Mouse (Mus musculus) embryonic facial prominence, embryonic 10.5 days (tissue): ENCODE data around the gene Csnk1g1. TPM values are rescaled to one million over a fixed set of nuclear protein-coding genes. Genes with fewer than 3 reads are reported as not detected.

Experiments used
- DNase-seq: peaks from one replicate; pipeline ENCODE4 v3.0.0-alpha.2; 2017; ENCODE audit warnings: low spot score
- H3K27ac ChIP-seq: fragments of 300-500 bp; sonication (generic); replicated peaks from 2 replicates; pipeline ENCODE4 v1.5.1; 2016; ENCODE audit warnings: mild to moderate bottlenecking
- H3K27me3 ChIP-seq: fragments of 300-500 bp; sonication (generic); replicated peaks from 2 replicates; pipeline ENCODE4 v1.6.1; 2016; ENCODE audit warnings: low read depth, mild to moderate bottlenecking; ENCODE audit not compliant: poor library complexity, severe bottlenecking
- H3K36me3 ChIP-seq: fragments of 300-500 bp; sonication (generic); replicated peaks from 2 replicates; pipeline ENCODE4 v1.6.1; 2016; ENCODE audit warnings: mild to moderate bottlenecking, moderate library complexity
- H3K4me1 ChIP-seq: fragments of 300-500 bp; sonication (generic); 2 replicates; pipeline ENCODE4 v1.6.1; 2016
- H3K4me3 ChIP-seq: fragments of 300-500 bp; sonication (generic); 2 replicates; pipeline ENCODE4 v1.5.1; 2016; ENCODE audit warnings: mild to moderate bottlenecking, moderate library complexity
- H3K9me3 ChIP-seq: fragments of 300-500 bp; sonication (generic); 2 replicates; pipeline ENCODE4 v1.6.1; 2016; ENCODE audit warnings: mild to moderate bottlenecking
- WGBS: fragments of 180-500 bp; shearing (Covaris S2); methylation state at CpG from one replicate; pipeline ENCODE4 v1.1.7; 2016; 5-methylcytosine and 5-hydroxymethylcytosine counted together
- polyA plus RNA-seq: library from polyadenylated mRNA; unstranded; fragments of >200 nt; fragmentation: Nextera tagmentation; extraction: Ambion mirVana; gene quantifications from 2 replicates; pipeline ENCODE4 v1.2.1, GENCODE M21; 2016

Gene Csnk1g1
- polyA plus RNA-seq, 1 experiment from 2014 or later, result 19.4 TPM

DNA sequence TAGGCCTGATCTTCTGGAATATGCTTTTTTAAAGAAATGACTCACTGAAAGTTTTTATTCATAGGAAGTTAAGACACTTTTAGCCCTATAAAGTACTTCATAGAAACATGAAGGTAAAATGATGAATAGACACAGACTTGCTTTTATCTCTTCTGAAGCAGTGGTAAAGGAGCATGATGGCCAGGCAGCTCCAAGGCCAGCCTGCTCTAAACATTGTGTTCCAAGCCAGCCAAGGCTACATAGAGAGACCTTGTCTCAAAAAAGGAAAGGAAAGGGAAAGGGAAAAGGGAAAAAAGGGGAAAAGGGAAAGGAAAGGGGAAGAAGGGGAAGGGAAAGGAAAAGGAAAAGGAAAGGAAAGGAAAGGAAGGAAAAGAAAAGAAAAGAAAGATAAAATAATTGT lies 111.9 kb downstream of the Csnk1g1 start:
- Histone ChIP-seq H3K4me3 (no peak overlapping the region), H3K36me3 (peaks cover 36% of the 10 kb centered on the region), H3K27me3 (no peaks in the 10 kb centered on the region), H3K4me1 (no peaks in the 10 kb centered on the region), H3K9me3 (no peaks in the 10 kb centered on the region), H3K27ac (no peak overlapping the region)
- DNase-seq, result no peak

DNA sequence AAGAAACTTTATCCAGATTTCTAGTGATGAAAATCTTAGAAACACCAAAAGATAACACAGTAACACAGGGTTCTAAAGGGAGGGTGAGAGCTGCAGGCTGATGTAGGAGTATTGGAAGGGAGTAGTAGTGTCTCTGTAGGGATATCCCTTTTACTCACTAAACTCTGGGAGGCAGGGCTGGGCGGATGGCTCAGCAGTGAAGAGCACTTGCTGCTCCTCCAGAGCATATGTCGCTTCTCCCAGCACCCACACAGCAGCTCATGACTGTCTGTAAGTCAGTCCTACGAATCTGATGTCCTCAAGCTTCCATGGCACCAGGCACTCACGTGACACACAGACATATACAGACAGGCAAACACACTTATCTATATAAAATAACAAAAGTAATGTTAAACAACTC lies 129.4 kb downstream of the Csnk1g1 start:
- WGBS, result 92% methylated on average over 4 of the region's 4 CpGs
- H3K9me3 ChIP-seq, result no peaks in the 10 kb centered on the region
- no peak for DNase-seq
- H3K27me3 ChIP-seq, result no peaks in the 10 kb centered on the region
- H3K4me3 ChIP-seq, result no peak overlapping the region
- peaks cover 83% of the 10 kb centered on the region for H3K36me3 ChIP-seq
- H3K4me1 ChIP-seq, result no peaks in the 10 kb centered on the region
- no peak overlapping the region for H3K27ac ChIP-seq

DNA sequence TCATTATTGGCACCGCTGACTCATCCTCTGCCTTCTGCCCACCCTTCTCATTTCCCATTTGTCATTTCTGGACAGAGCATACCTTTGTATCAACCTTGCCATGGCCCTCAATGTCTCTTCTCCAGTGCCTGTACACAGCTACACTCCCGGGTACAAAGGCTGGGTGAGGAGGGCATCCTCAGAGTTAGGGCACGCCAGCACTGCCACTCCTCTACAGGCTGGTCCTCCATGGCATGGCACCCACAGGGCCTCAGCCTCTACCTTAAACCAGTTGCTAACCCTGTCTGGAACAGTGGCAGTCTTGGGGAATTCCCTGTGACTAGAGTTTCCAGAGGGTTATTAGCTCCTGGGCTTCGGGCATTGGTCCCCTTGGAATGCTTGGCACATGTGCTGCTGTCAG lies 129.9 kb downstream of the Csnk1g1 start:
- no peaks in the 10 kb centered on the region for H3K9me3 ChIP-seq
- no peak overlapping the region for H3K4me3 ChIP-seq
- H3K27ac ChIP-seq, result no peak overlapping the region
- WGBS, result 93% methylated on average over 4 of the region's 4 CpGs
- peaks cover 78% of the 10 kb centered on the region for H3K36me3 ChIP-seq
- no peaks in the 10 kb centered on the region for H3K4me1 ChIP-seq
- H3K27me3 ChIP-seq, result no peaks in the 10 kb centered on the region
- no peak for DNase-seq

DNA sequence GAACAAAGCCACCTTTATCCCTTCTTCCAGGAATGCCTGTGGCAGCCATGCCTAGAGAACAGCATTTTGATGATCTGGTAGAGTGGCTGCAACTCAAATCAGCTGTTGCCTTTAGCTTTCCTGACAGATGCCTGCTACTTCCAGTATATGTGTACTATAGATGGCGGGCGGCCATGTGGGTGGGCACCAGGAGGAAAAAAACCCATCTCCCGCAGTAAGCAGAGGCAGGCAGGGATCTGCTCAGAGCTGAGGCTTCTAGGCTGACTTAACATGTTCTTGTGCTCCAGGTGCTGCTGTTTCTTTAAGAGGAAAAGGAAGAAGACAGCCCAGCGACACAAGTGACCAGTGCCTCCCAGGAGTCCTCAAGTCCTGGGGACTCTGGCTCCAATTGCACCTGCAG lies 130.6 kb downstream of the Csnk1g1 start:
- no peak for DNase-seq
- 85% methylated on average over 4 of the region's 4 CpGs for WGBS

DNA sequence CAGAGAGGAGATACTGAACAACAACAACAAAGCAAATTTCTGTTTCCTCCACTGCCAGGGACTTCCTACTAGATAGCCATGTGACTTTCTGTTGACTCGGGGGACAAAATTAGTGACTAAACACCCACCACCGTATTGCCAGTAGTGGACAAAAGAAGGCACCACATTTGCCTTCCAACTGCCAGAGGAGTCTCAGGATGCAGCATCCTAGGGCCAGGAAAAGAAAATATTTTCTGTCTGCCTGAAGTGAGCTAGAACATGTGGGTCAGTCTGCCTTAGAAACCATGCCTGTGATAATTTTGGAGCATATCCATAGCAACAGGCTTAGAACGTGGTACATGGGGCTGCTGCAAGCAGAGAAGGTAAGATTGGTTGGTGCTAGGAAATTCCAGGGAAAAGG lies 132.1 kb downstream of the Csnk1g1 start:
- no peaks in the 10 kb centered on the region for H3K27me3 ChIP-seq
- no peak overlapping the region for H3K27ac ChIP-seq
- H3K36me3 ChIP-seq, result peaks cover 61% of the 10 kb centered on the region
- H3K4me3 ChIP-seq, result no peak overlapping the region
- no peak for DNase-seq
- H3K4me1 ChIP-seq, result no peaks in the 10 kb centered on the region
- H3K9me3 ChIP-seq, result no peaks in the 10 kb centered on the region
- 94% methylated on average over 3 of the region's 3 CpGs for WGBS

More for the DNA sequence above, 130.6 kb downstream of the Csnk1g1 start:
- H3K36me3 ChIP-seq, result peaks cover 73% of the 10 kb centered on the region
- H3K27ac ChIP-seq, result no peak overlapping the region
- H3K4me3 ChIP-seq, result no peak overlapping the region
- no peaks in the 10 kb centered on the region for H3K27me3 ChIP-seq
- no peaks in the 10 kb centered on the region for H3K9me3 ChIP-seq
- H3K4me1 ChIP-seq, result no peaks in the 10 kb centered on the region

DNA sequence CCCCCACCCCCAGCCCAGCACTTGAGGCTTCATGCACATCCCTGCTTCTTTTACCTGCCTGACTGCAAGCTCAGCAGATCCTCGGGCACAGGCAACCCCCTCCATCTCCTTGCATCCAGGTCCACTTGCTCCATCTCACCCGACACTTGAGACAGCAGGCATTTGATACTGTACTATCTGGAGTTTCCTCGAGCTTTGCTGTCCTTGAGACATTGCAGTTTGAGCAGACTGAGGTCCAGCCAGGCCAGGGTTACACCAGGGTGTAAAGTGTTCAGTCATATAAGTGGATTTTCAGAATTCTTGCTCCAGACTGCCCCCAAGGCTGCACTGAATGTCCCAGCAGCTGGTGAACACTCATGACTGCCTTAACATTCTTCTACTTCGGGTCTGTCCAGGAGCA lies 133.6 kb downstream of the Csnk1g1 start:
- no peak overlapping the region for H3K4me3 ChIP-seq
- no peak for DNase-seq

DNA sequence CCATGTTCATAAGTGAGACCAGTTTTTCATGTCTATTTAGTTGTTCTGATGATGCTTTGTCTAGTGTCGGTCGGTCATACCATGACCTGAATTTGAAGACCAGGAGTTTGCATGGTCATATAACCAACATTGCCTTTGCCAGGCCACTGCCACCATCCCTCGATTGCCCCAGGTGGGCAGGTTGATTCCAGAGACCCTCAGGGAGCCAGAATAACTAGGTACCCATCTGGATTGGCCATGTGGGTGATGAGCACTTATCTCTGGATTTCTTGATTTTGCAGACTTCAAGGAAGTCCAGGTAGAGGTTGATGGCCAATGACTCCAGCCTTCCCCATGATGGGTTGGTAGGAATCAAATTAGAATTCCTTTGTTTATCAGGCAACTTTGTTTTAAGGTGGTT lies 134.5 kb downstream of the Csnk1g1 start:
- H3K9me3 ChIP-seq, result no peaks in the 10 kb centered on the region
- WGBS, result 94% methylated on average over 3 of the region's 3 CpGs
- H3K27me3 ChIP-seq, result no peaks in the 10 kb centered on the region
- DNase-seq, result no peak
- H3K27ac ChIP-seq, result no peak overlapping the region
- H3K4me1 ChIP-seq, result no peaks in the 10 kb centered on the region
- H3K4me3 ChIP-seq, result no peak overlapping the region
- peaks cover 45% of the 10 kb centered on the region for H3K36me3 ChIP-seq

More for the DNA sequence above, 133.6 kb downstream of the Csnk1g1 start:
- peaks cover 52% of the 10 kb centered on the region for H3K36me3 ChIP-seq
- H3K9me3 ChIP-seq, result no peaks in the 10 kb centered on the region
- WGBS, result 84% methylated on average over 4 of the region's 4 CpGs
- H3K27ac ChIP-seq, result no peak overlapping the region
- no peaks in the 10 kb centered on the region for H3K27me3 ChIP-seq
- no peaks in the 10 kb centered on the region for H3K4me1 ChIP-seq

DNA sequence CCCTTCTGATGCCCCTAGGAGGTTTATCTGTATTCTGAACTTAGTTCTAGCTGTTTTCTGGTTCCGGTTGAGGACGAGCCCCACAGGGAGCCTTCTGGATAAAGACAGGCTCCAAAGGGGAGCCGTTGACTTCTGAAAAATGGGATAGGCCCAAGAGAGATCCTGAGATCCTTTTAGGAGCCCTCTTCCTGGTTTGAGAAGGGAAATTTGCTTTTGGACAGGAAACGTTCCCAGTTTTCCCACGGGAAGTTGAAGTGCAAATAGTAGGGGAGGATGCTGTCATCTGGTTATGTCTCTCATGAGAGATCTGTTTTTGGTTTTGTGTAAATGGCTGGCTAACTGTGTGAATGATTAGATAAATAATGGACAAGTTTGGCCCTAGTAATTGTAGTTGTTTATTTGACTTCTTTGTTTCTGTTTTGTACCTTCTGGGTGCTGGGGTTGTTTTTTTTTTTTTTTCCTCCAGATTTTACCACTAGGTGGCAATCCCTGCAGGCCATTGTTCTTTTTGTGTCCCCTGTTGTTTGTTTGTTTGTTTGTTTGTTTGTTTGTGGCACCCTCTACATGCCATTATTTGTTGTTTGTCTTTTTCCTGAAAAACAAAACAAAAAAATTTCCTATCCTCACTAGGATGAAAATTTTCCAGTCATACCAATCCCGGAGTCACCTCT lies 141.3 kb downstream of the Csnk1g1 start:
- H3K4me3 ChIP-seq, result no peak overlapping the region
- 75% methylated on average over 6 of the region's 6 CpGs for WGBS
- peaks cover 2% of the 10 kb centered on the region; the same call in 1 of the 2 replicates for H3K36me3 ChIP-seq
- H3K27me3 ChIP-seq, result no peaks in the 10 kb centered on the region
- H3K9me3 ChIP-seq, result 0 out of 2 replicates have a peak, but pooled peaks cover 3% of the 10 kb centered on the region
- no peak overlapping the region for H3K27ac ChIP-seq
- H3K4me1 ChIP-seq, result no peaks in the 10 kb centered on the region
- DNase-seq, result no peak

DNA sequence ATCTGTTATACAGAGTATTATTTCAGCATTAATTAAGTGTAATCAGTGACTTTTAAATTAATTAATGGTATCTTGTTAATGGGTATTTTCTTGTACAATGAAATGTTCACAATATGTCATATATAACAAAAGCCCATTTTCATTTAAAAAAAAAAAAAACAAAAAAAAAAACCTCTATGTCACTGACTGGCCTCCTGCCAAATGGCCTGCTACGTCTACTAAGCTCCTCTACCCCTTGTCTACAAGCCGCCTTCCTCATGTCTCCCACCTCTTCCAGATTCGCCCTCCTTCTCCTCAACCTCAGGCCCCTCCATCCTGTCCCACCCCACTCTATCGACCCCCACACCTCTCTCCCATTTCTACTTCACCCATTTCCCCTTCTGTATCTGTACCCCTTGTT lies 142.8 kb downstream of the Csnk1g1 start:
- 83% methylated on average over 4 of the region's 4 CpGs for WGBS
- DNase-seq, result no peak
- H3K4me1 ChIP-seq, result no peaks in the 10 kb centered on the region

DNA sequence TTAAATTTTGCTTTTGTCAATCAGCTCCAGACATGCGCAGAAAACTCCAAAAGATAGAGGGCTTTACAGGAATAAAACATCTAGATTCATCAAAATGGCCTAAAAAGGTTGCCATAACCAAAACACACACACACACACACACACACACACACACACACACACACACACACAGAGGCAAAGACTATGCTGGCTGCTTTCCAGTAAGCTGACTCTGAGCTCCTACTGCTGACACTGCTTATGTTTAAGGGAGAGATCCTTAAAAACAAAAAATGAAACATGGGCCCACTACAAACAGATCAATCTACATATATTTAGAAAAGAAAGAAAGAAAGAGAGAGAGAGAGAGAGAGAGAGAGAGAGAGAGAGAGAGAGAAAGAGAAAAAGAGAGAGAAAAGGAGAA lies 144.0 kb downstream of the Csnk1g1 start:
- Histone ChIP-seq H3K9me3 (0 out of 2 replicates have a peak, but pooled peaks cover 3% of the 10 kb centered on the region), H3K27me3 (no peaks in the 10 kb centered on the region), H3K36me3 (peaks cover 2% of the 10 kb centered on the region; the same call in 1 of the 2 replicates), H3K4me3 (no peak overlapping the region), H3K27ac (no peak overlapping the region), H3K4me1 (no peaks in the 10 kb centered on the region)
- WGBS, result 92% methylated on average over 1 of the region's 1 CpGs
- no peak for DNase-seq

More for the DNA sequence above, 142.8 kb downstream of the Csnk1g1 start:
- 0 out of 2 replicates have a peak, but pooled peaks cover 3% of the 10 kb centered on the region for H3K9me3 ChIP-seq
- no peak overlapping the region for H3K27ac ChIP-seq
- no peaks in the 10 kb centered on the region for H3K27me3 ChIP-seq
- peaks cover 2% of the 10 kb centered on the region; the same call in 1 of the 2 replicates for H3K36me3 ChIP-seq
- no peak overlapping the region for H3K4me3 ChIP-seq

DNA sequence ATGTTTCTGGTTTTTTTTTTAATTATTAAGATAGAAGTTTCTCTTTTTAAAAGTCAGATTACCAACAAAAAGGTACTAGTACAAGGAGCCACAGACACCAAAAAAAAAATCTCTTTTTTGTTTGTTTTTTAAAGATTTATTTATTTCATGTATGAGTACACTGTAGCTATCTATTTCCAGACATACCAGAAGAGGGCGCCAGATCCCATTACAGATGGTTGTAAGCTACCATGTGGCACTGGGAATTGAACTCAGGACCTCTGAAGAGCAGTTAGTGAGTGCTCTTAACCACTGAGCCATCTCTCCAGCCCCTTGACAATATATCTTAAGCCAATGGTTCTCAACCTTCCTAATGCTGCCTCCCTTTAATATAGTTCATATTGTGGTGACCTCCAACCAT lies 144.9 kb downstream of the Csnk1g1 start:
- Histone ChIP-seq H3K36me3 (peaks cover 2% of the 10 kb centered on the region; the same call in 1 of the 2 replicates), H3K27me3 (no peaks in the 10 kb centered on the region), H3K4me3 (no peak overlapping the region), H3K9me3 (0 out of 2 replicates have a peak, but pooled peaks cover 3% of the 10 kb centered on the region), H3K4me1 (peaks cover under 1% of the 10 kb centered on the region), H3K27ac (no peak overlapping the region)
- 32% methylated on average over 1 of the region's 1 CpGs for WGBS
- DNase-seq, result no peak

DNA sequence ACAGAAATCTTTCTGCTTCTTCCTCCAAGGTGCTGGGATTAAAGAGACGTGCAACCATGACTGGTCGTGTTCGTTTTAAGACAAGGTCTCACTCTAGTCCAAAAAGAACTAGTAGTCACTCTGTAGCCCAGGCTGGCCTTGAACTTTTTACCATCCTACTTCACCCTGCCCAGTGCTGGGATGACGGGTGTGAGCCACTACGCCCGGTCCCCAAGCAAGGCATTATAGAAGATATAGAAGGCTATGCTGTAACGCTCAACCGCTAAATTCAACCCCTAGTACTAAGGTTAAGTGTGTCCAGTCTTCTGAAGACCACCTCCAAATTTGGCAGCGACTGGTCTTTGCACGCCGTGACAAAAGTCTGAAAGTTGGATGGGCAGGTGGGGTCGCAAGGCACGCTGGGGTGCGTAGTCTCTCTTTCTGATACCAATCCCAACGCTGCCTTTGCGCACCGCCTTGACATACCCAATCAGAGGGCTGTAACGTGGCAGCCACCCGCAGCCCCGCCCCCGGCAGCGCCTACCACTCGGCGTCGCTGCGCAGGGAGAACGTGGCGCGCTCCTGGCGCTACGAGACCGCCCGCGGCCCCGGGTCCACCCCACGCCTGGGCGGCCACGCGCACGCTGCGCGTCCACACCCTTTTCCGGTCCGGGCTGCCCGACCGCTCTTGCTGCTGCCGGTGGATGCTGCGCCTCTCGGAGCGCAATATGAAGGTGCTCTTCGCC lies 151.0 kb downstream of the Csnk1g1 start, which contains the start of gene Ppib:
Gene Ppib, plus strand, starts transcription at position 640 of the 725 bp plus-strand sequence.
- WGBS, result 1% methylated on average over 51 of the region's 51 CpGs
- peaks cover 25% of the 10 kb centered on the region for H3K36me3 ChIP-seq
- H3K9me3 ChIP-seq, result no peaks in the 10 kb centered on the region
- DNase-seq, result peak; percentile 99
- no peaks in the 10 kb centered on the region for H3K27me3 ChIP-seq
- H3K4me3 ChIP-seq, result peak within 1 kb of the TSS; percentile 83
- peaks cover 24% of the 10 kb centered on the region for H3K4me1 ChIP-seq
- peak within 1 kb of the TSS; percentile 92 for H3K27ac ChIP-seq

DNA sequence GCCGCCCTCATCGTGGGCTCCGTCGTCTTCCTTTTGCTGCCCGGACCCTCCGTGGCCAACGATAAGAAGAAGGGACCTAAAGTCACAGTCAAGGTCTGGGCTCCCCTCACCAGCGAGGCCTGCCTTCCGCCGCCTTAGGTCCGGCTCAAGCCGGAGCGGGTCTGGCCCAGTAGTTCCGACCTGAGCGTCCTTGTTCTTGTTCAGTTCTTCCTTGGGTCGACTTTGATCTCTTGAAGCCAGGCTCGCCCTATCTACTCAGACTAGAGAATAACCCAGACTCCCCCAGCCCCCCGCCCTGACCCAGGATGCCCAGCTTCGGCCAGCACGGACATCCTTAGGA lies 151.6 kb downstream of the Csnk1g1 start:
- peaks cover 30% of the 10 kb centered on the region for H3K36me3 ChIP-seq
- no peaks in the 10 kb centered on the region for H3K27me3 ChIP-seq
- WGBS, result under 1% methylated on average over 20 of the region's 20 CpGs
- peak overlapping the region; percentile 83 for H3K4me3 ChIP-seq
- H3K4me1 ChIP-seq, result peaks cover 24% of the 10 kb centered on the region
- H3K9me3 ChIP-seq, result no peaks in the 10 kb centered on the region
- peak overlapping the region; percentile 92 for H3K27ac ChIP-seq
- DNase-seq, result no peak
